Mouse (Mus musculus) cerebellum, postnatal 36 days (tissue): ENCODE results near the gene Sergef.
"Not testable (repeated sequence)": the region's sequence is repeated elsewhere in the genome, so short reads cannot be mapped to it uniquely, and the experiment has no call there.

Source experiments
- DNase-seq, 2 experiments: peaks; one replicate each; pipeline ENCODE4 v3.0.0; 2021 to 2022; ENCODE audit warnings: mixed read lengths in 2 of 2

Sergef gene

GRCm38 (mm10) chr7:46639692-46640031, at the start of gene Sergef:
Gene Sergef (minus strand): TSS chr7:46639807.
- DNase-seq = peak; percentile 86 to 92

- DNase-seq = no peak
These were observed 47.2 kb upstream of the Sergef start for GRCm38 (mm10) chr7:46686827-46687226.

GRCm38 (mm10) chr7:46680732-46681131, 41.1 kb upstream of the Sergef start:
- DNase-seq = no peak

- DNase-seq = not testable (repeated sequence)
These were observed 39.4 kb upstream of the Sergef start for GRCm38 (mm10) chr7:46679044-46679443.

GRCm38 (mm10) chr7:46678417-46678816, 38.8 kb upstream of the Sergef start:
- no peak for DNase-seq

- DNase-seq = peak; percentile 51 to 52
These were observed 37.3 kb upstream of the Sergef start for GRCm38 (mm10) chr7:46676808-46677360.

GRCm38 (mm10) chr7:46675886-46676285, 36.3 kb upstream of the Sergef start:
- DNase-seq = no peak

GRCm38 (mm10) chr7:46675061-46675460, 35.5 kb upstream of the Sergef start:
- DNase-seq = no peak

GRCm38 (mm10) chr7:46672160-46672672, 32.6 kb upstream of the Sergef start, which contains the start of gene Tph1:
Gene Tph1 (minus strand): TSS chr7:46672537.
- DNase-seq = no peak

GRCm38 (mm10) chr7:46667256-46667655, 27.6 kb upstream of the Sergef start:
- DNase-seq = peak in 1 of 2 experiments; percentile 7

GRCm38 (mm10) chr7:46665236-46665635, 25.6 kb upstream of the Sergef start:
- DNase-seq = peak; percentile 48 to 55

GRCm38 (mm10) chr7:46661591-46662090, 22.0 kb upstream of the Sergef start:
- DNase-seq = no peak

- DNase-seq = no peak
These were observed 12.7 kb upstream of the Sergef start for GRCm38 (mm10) chr7:46652279-46652678.

GRCm38 (mm10) chr7:46650231-46650630, 10.6 kb upstream of the Sergef start:
- DNase-seq = not testable (repeated sequence)

GRCm38 (mm10) chr7:46648431-46649140, 9.0 kb upstream of the Sergef start:
- no peak for DNase-seq

- DNase-seq = peak; percentile 74 to 77
These were observed 3.6 kb upstream of the Sergef start for GRCm38 (mm10) chr7:46643172-46643571.

- DNase-seq = no peak
These were observed 455 bp upstream of the Sergef start for GRCm38 (mm10) chr7:46640062-46640461.

- DNase-seq = peak in 1 of 2 experiments; percentile 49
These were observed 517 bp downstream of the Sergef start for GRCm38 (mm10) chr7:46638889-46639691.

GRCm38 (mm10) chr7:46628375-46628975, 11.1 kb downstream of the Sergef start:
- DNase-seq = no peak

GRCm38 (mm10) chr7:46623979-46624378, 15.6 kb downstream of the Sergef start:
- DNase-seq = no peak

- DNase-seq = no peak
These were observed 21.0 kb downstream of the Sergef start for GRCm38 (mm10) chr7:46618416-46619110.

- DNase-seq = no peak
These were observed 23.1 kb downstream of the Sergef start for GRCm38 (mm10) chr7:46616429-46617005.
